Mouse (Mus musculus): Measurements from ENCODE around the gene Abt1. TPM values are rescaled to one million over a fixed set of nuclear protein-coding genes. Genes with fewer than 3 reads are reported as not detected.

The Abt1 gene
- polyA plus RNA-seq, 1 experiment from 2014 or later: 15.2 TPM

- Histone ChIP-seq H3K27me3 (peaks cover 5% of the 10 kb centered on the region; the same call in 1 of the 2 replicates), H3K4me2 (peak overlapping the region; percentile 51), H3K27ac (peak overlapping the region; percentile 91), H3K36me3 (no peaks in the 10 kb centered on the region), H3K4me1 (replicated peaks) (no peaks in the 10 kb centered on the region), H3K4me3 (replicated peaks) (peak overlapping the region; percentile 62), H3K9me3 (no peaks in the 10 kb centered on the region), H3K9ac (replicated peaks) (peak overlapping the region; percentile 76)
- ATAC-seq (ENCODE audit: insufficient number of reproducible peaks, insufficient read depth, low FRiP score, low TSS enrichment, low read depth): no peak
- WGBS: 1% methylated on average over 9 of the region's 9 CpGs
Observed at GRCm38 (mm10) chr13:23453926-23454325, 30.3 kb upstream of the Abt1 start.

GRCm38 (mm10) chr13:23453362-23453862, 29.7 kb upstream of the Abt1 start:
- no peaks in the 10 kb centered on the region for H3K4me1 ChIP-seq (replicated peaks)
- peak; percentile 69 for ATAC-seq (ENCODE audit: insufficient number of reproducible peaks, insufficient read depth, low FRiP score, low TSS enrichment, low read depth)
- H3K9me3 ChIP-seq: no peaks in the 10 kb centered on the region
- under 1% methylated on average over 25 of the region's 25 CpGs for WGBS
- peak overlapping the region; percentile 91 for H3K27ac ChIP-seq
- H3K36me3 ChIP-seq: no peaks in the 10 kb centered on the region
- H3K4me2 ChIP-seq: peak overlapping the region; percentile 51
- peaks cover 2% of the 10 kb centered on the region; the same call in 1 of the 2 replicates for H3K27me3 ChIP-seq
- peak overlapping the region; percentile 62 for H3K4me3 ChIP-seq (replicated peaks)
- peak overlapping the region; percentile 76 for H3K9ac ChIP-seq (replicated peaks)

- H3K4me1 ChIP-seq (replicated peaks): no peaks in the 10 kb centered on the region
- H3K4me3 ChIP-seq (replicated peaks): peak overlapping the region; percentile 53
- H3K9ac ChIP-seq (replicated peaks): peak overlapping the region; percentile 59
- no peak overlapping the region for H3K27ac ChIP-seq
- peak overlapping the region; percentile 67 for H3K4me2 ChIP-seq
- no peak for ATAC-seq (ENCODE audit: insufficient number of reproducible peaks, insufficient read depth, low FRiP score, low TSS enrichment, low read depth)
- no peaks in the 10 kb centered on the region for H3K9me3 ChIP-seq
- no peaks in the 10 kb centered on the region for H3K27me3 ChIP-seq
- under 1% methylated on average over 15 of the region's 15 CpGs for WGBS
- no peaks in the 10 kb centered on the region for H3K36me3 ChIP-seq
Observed at GRCm38 (mm10) chr13:23450398-23450797, 26.7 kb upstream of the Abt1 start.

GRCm38 (mm10) chr13:23449235-23450095, 25.8 kb upstream of the Abt1 start:
- no peaks in the 10 kb centered on the region for H3K27me3 ChIP-seq
- H3K4me3 ChIP-seq (replicated peaks): peak overlapping the region; percentile 53
- peak overlapping the region; percentile 67 for H3K4me2 ChIP-seq
- WGBS: under 1% methylated on average over 24 of the region's 24 CpGs
- no peaks in the 10 kb centered on the region for H3K36me3 ChIP-seq
- H3K9ac ChIP-seq (replicated peaks): peak overlapping the region; percentile 53
- H3K4me1 ChIP-seq (replicated peaks): peaks cover 3% of the 10 kb centered on the region; the same call in 1 of the 2 replicates
- H3K9me3 ChIP-seq: no peaks in the 10 kb centered on the region
- no peak for ATAC-seq (ENCODE audit: insufficient number of reproducible peaks, insufficient read depth, low FRiP score, low TSS enrichment, low read depth)
- H3K27ac ChIP-seq: peak overlapping the region; percentile 46

GRCm38 (mm10) chr13:23448758-23449157, 25.1 kb upstream of the Abt1 start:
- Histone ChIP-seq H3K4me1 (replicated peaks) (peaks cover 7% of the 10 kb centered on the region; the same call in 1 of the 2 replicates), H3K9me3 (no peaks in the 10 kb centered on the region), H3K27ac (peak overlapping the region; percentile 46), H3K4me3 (replicated peaks) (peak overlapping the region; percentile 53), H3K27me3 (no peaks in the 10 kb centered on the region), H3K36me3 (no peaks in the 10 kb centered on the region), H3K9ac (replicated peaks) (no peak overlapping the region), H3K4me2 (peak overlapping the region; percentile 67)
- no peak for ATAC-seq (ENCODE audit: insufficient number of reproducible peaks, insufficient read depth, low FRiP score, low TSS enrichment, low read depth)
- 38% methylated on average over 3 of the region's 3 CpGs for WGBS

- ATAC-seq (ENCODE audit: insufficient number of reproducible peaks, insufficient read depth, low FRiP score, low TSS enrichment, low read depth): peak; percentile 66; the same call in 1 of the 2 replicates
- H3K9me3 ChIP-seq: no peaks in the 10 kb centered on the region
- peak overlapping the region; percentile 70 for H3K4me3 ChIP-seq (replicated peaks)
- peak overlapping the region; percentile 62 for H3K4me2 ChIP-seq
- no peaks in the 10 kb centered on the region for H3K36me3 ChIP-seq
- peak overlapping the region; percentile 99 for H3K27ac ChIP-seq
- H3K9ac ChIP-seq (replicated peaks): peak overlapping the region; percentile 53
- peaks cover 7% of the 10 kb centered on the region; the same call in 1 of the 2 replicates for H3K4me1 ChIP-seq (replicated peaks)
- WGBS: under 1% methylated on average over 16 of the region's 16 CpGs
- no peaks in the 10 kb centered on the region for H3K27me3 ChIP-seq
Observed at GRCm38 (mm10) chr13:23446498-23446952, 22.9 kb upstream of the Abt1 start.

- Histone ChIP-seq H3K27ac (peak overlapping the region; percentile 99), H3K4me3 (replicated peaks) (peak overlapping the region; percentile 70), H3K4me2 (peak overlapping the region; percentile 62), H3K9me3 (no peaks in the 10 kb centered on the region), H3K9ac (replicated peaks) (peak overlapping the region; percentile 86), H3K27me3 (no peaks in the 10 kb centered on the region), H3K4me1 (replicated peaks) (peaks cover 7% of the 10 kb centered on the region; the same call in 1 of the 2 replicates), H3K36me3 (no peaks in the 10 kb centered on the region)
- under 1% methylated on average over 55 of the region's 55 CpGs for whole genome bisulfite sequencing
- peak; percentile 92 for ATAC-seq (ENCODE audit: insufficient number of reproducible peaks, insufficient read depth, low FRiP score, low TSS enrichment, low read depth)
Observed at GRCm38 (mm10) chr13:23445561-23446320, 22.1 kb upstream of the Abt1 start.

- 2% methylated on average over 10 of the region's 10 CpGs for WGBS
- H3K27me3 ChIP-seq: no peaks in the 10 kb centered on the region
- peak overlapping the region; percentile 62 for H3K4me2 ChIP-seq
- peaks cover 7% of the 10 kb centered on the region; the same call in 1 of the 2 replicates for H3K4me1 ChIP-seq (replicated peaks)
- H3K4me3 ChIP-seq (replicated peaks): peak overlapping the region; percentile 70
- peak overlapping the region; percentile 99 for H3K27ac ChIP-seq
- peak overlapping the region; percentile 86 for H3K9ac ChIP-seq (replicated peaks)
- H3K36me3 ChIP-seq: no peaks in the 10 kb centered on the region
- no peaks in the 10 kb centered on the region for H3K9me3 ChIP-seq
- ATAC-seq (ENCODE audit: insufficient number of reproducible peaks, insufficient read depth, low FRiP score, low TSS enrichment, low read depth): no peak
Observed at GRCm38 (mm10) chr13:23445156-23445555, 21.5 kb upstream of the Abt1 start.

- Histone ChIP-seq H3K27ac (no peak overlapping the region), H3K27me3 (no peaks in the 10 kb centered on the region), H3K4me1 (replicated peaks) (peaks cover 7% of the 10 kb centered on the region; the same call in 1 of the 2 replicates), H3K4me3 (replicated peaks) (peak overlapping the region; percentile 70), H3K4me2 (peak overlapping the region; percentile 62), H3K9me3 (no peaks in the 10 kb centered on the region), H3K36me3 (no peaks in the 10 kb centered on the region), H3K9ac (replicated peaks) (no peak overlapping the region)
- WGBS: 65% methylated on average over 5 of the region's 5 CpGs
- no peak for ATAC-seq (ENCODE audit: insufficient number of reproducible peaks, insufficient read depth, low FRiP score, low TSS enrichment, low read depth)
Observed at GRCm38 (mm10) chr13:23444451-23444850, 20.8 kb upstream of the Abt1 start.

GRCm38 (mm10) chr13:23439901-23440300, 16.2 kb upstream of the Abt1 start:
- Histone ChIP-seq H3K27me3 (no peaks in the 10 kb centered on the region), H3K4me2 (no peak overlapping the region), H3K27ac (no peak overlapping the region), H3K9me3 (no peaks in the 10 kb centered on the region), H3K4me1 (replicated peaks) (peaks cover 7% of the 10 kb centered on the region; the same call in 1 of the 2 replicates), H3K9ac (replicated peaks) (no peak overlapping the region), H3K36me3 (no peaks in the 10 kb centered on the region), H3K4me3 (replicated peaks) (no peak overlapping the region)
- WGBS: 68% methylated on average over 10 of the region's 10 CpGs
- no peak for ATAC-seq (ENCODE audit: insufficient number of reproducible peaks, insufficient read depth, low FRiP score, low TSS enrichment, low read depth)

Measured in limb, embryonic 12.5 days (tissue).